Mouse (Mus musculus) cortical plate, adult 2 months (tissue): ENCODE results near the gene Hpgds. TPM values are rescaled to one million over a fixed set of nuclear protein-coding genes. Genes with fewer than 3 reads are reported as not detected.

Source experiments
- H3K27ac ChIP-seq: fragments of 200-500 bp; 2 replicates; pipeline ENCODE4 v1.5.1; 2012; ENCODE audit warnings: low read length, control low read depth, inconsistent platforms; ENCODE audit not compliant: insufficient read depth
- H3K4me1 ChIP-seq: fragments of 200-500 bp; 2 replicates; pipeline ENCODE4 v1.6.1; 2011; ENCODE audit warnings: low read length; ENCODE audit not compliant: control insufficient read depth, insufficient read depth
- H3K4me3 ChIP-seq: fragments of 200-500 bp; 2 replicates; pipeline ENCODE4 v1.5.1; 2011; ENCODE audit warnings: mild to moderate bottlenecking, low read length, control low read depth; ENCODE audit not compliant: insufficient read depth
- CTCF ChIP-seq: fragments of 200-500 bp; IDR thresholded peaks from 2 replicates; pipeline ENCODE4 v1.5.1; 2011; ENCODE audit warnings: mild to moderate bottlenecking, control low read depth, low read length; ENCODE audit not compliant: insufficient read depth; ENCODE audit errors: extremely low read depth
- POLR2A ChIP-seq: fragments of 200-500 bp; IDR thresholded peaks from 2 replicates; pipeline ENCODE4 v1.6.1; 2011; ENCODE audit warnings: mild to moderate bottlenecking, low read length, control low read depth; ENCODE audit not compliant: insufficient read depth; ENCODE audit errors: extremely low read depth
- polyA plus RNA-seq: library from polyadenylated mRNA; depleted of rRNA; stranded (reverse); fragments of >200 nt; gene quantifications from 2 replicates; pipeline ENCODE4 v1.2.3, GENCODE M21; 2012; rRNA removed

Gene Hpgds
- 7.2 and 7.5 TPM in 2 replicates for polyA plus RNA-seq

DNA sequence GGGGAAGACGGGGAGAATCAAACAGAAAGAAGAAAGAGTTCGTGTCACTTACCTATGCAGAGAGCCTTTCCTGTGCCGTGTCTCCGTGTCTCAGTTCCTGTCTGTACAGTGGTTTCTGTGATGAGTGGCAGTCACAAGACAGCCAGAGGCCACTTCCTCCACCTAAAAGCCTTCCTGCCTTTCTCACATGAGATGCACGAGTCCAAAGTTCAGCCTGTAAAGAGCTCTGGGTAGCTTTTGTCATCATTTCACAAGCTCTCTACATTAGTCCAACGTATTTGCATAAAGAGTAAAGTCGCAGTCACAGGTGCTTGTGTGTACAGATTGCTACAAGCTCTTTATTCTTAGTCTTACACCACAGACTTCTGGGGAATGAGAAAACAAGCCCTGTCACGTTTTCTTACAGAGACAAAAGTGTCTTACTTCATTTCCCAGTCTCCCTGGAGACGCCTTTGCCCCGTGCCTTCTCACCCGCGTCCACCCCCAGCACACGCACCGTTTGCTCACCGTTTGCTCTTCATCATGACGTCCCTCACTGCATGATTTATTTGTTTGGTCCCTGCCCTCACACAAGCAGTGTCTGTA, at the start of gene Hpgds:
Gene Hpgds (minus strand): TSS at position 288 of the 585 bp plus-strand sequence.
- Histone ChIP-seq H3K27ac (no peak within 1 kb of the TSS), H3K4me3 (no peak within 1 kb of the TSS), H3K4me1 (no peaks in the 10 kb centered on the region)
- TF ChIP-seq CTCF (no peak), POLR2A (no peak)

DNA sequence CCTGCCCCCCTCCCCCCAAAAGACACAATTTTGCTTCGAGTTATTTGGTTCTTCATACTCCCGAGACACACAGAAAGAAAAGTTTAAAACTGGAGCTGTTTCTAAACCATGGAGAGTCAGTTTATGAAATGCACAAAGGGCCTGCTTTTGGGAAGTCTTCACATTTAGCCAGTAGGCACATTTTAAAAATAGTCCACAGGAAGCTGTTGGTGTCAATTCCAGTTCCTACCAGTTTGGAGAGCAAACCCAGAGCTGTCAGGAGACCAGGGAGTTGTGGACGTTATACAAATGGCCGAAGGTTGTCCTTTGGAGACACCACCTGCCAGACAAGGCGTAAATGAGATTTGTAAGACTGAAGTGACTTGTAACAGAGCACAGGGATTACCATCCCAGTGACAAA, 20.3 kb upstream of the Hpgds start:
- H3K4me1 ChIP-seq = no peaks in the 10 kb centered on the region
- H3K4me3 ChIP-seq = no peak overlapping the region
- TF ChIP-seq POLR2A = no peak
- TF ChIP-seq CTCF = no peak
- no peak overlapping the region for H3K27ac ChIP-seq

DNA sequence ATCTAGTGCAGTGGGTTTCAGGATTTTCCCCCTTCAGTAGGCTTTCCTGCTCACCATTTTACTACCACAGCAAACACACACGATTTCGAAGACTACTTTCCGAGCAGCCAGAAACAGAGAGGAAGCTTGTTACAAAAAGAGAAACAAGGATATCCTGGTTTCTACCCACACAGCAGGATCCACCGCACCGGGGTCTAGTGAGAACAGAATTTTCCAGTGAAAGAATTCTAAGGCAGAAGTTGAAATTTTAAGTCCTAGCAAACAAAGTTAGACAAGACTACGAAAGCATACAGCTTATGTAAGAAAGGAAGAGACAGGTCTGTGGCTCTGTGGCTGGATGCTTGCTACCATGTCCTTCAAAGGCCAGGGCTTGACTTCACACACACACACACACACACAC, 19.4 kb upstream of the Hpgds start:
- no peak overlapping the region for H3K4me3 ChIP-seq
- H3K4me1 ChIP-seq = no peaks in the 10 kb centered on the region
- peak overlapping the region; percentile 96 for H3K27ac ChIP-seq
- no peak for TF ChIP-seq CTCF
- TF ChIP-seq POLR2A = no peak

DNA sequence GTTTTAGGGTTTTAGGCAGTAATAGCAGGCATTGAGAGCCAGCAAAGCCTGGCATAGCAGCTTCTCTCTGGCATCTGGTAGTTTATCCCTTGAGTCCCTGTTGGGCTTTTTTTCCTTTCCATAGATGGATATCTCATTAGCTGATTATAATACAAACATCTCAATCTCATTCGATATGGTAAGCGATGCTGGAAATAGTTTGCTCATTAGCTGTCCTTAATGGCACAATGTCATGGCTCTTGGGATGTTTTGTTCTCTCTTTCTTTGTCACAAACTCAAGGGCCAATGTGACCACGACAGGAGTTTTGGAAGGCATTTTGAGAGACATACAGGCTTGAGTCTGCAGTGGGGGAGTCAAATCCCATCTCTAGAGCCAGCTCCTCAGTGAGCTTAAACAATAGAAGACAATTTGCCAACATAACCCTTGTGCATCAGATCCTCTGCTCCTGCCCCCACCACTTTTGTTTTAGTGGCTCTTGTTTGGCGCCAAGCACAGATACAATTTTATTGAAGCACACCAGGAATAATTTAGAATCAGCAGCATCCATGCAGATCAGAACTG, 14.8 kb upstream of the Hpgds start:
- Histone ChIP-seq H3K4me1 (no peaks in the 10 kb centered on the region), H3K27ac (no peak overlapping the region), H3K4me3 (no peak overlapping the region)
- TF ChIP-seq CTCF (no peak), POLR2A (no peak)

DNA sequence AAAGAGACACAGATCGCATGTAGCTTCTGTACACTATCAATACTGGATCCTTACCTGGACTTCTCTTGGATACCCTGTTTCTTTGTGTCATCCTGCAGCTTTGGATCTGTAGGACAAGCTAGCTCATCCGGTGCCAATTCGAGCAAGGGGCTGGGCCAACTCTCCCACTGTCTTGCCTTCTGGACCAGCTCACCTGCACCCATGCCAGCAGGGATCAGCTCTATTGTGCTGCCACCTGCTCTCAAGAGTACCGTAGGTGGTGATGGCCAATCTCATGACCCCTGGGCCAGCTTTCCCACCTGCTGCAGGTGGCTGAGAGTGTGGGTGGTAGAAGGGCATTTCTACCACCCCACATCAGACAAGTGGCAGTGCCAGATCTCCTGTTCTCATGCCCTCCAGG, 12.3 kb upstream of the Hpgds start:
- no peak overlapping the region for H3K4me3 ChIP-seq
- no peaks in the 10 kb centered on the region for H3K4me1 ChIP-seq
- H3K27ac ChIP-seq = no peak overlapping the region
- TF ChIP-seq POLR2A = no peak
- no peak for TF ChIP-seq CTCF

DNA sequence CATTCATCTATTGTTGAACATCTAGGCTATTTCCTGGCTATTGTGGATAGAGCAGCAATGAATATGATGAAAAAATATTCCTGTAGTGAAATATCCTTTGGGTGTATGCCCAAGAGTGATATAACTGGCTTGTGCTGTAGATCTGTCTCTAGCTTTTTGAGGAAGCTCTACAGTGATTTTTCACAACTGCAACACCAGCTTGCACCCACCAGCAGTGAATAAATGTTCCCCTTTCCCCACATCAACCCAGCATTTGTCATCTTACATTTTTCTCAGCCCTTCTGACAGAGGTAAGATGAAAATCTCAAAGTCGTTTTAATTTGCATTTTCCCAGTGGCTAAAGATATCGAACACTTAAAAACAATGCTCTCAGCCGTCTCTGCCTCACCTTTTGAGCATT, 8.9 kb upstream of the Hpgds start:
- TF ChIP-seq POLR2A = no peak
- TF ChIP-seq CTCF = no peak
- H3K4me3 ChIP-seq = no peak overlapping the region
- H3K27ac ChIP-seq = no peak overlapping the region
- no peaks in the 10 kb centered on the region for H3K4me1 ChIP-seq

DNA sequence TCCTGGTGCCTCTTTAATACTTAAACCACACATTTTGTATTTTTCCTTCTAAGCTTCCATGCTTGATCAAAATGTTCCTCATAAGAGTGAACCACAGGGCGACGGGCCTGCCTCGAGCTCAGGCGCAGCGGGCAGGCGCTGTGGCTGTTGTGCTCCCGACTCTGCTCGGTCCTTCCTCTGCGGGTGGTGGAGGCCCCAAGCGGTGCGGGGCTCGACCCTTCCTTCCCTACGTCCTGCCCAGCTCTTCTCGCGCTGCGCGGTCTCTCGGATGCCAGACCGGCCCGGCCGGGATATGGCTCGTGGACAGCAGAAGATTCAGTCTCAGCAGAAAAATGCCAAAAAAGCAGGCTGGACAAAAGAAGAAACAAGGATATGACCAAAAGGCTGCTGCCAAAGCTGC, 6.0 kb upstream of the Hpgds start:
- H3K27ac ChIP-seq = no peak overlapping the region
- TF ChIP-seq POLR2A = no peak
- TF ChIP-seq CTCF = no peak
- no peak overlapping the region for H3K4me3 ChIP-seq
- H3K4me1 ChIP-seq = no peaks in the 10 kb centered on the region

DNA sequence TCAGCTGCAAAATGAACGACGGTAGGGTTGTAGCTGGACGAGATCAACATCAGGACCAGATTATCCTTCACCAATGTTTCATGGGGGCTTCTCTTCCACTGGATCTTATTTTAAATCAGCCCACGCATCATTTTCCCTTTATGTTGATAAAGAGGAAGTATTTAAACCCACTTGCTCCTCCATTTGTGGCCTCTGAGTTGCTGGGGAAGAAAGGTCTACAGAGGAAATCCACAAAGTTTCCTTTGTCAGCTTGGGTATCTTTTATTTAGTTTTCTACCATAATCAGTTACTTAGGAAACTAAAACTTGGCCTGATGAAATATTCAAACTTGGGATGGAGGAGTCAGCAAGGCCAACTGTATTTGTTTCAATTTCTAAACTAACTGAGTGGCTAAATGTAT, 1.7 kb upstream of the Hpgds start:
- Histone ChIP-seq H3K4me3 (no peak overlapping the region), H3K27ac (no peak overlapping the region), H3K4me1 (no peaks in the 10 kb centered on the region)
- no peak for TF ChIP-seq CTCF
- TF ChIP-seq POLR2A = no peak

DNA sequence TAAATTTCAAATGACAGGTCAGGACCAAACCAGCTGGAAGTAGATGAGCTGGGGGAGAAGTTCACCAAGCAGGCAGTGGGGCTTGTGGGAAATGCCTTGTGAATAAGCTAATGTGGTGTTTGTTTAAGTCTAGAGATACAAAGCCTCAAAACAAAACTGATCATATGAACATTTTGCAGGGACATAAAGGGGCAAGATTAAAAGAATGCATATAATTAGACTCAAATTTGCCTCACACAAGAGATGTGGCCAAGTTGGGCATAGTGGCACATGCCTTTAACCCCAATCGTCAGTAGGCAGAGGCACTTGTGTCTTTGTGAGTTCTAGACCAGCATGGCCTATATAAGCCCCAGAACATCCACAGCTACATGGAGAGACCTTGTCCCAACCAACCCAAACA, 2.4 kb downstream of the Hpgds start:
- no peak for TF ChIP-seq POLR2A
- no peak for TF ChIP-seq CTCF
- H3K4me3 ChIP-seq = no peak overlapping the region
- H3K4me1 ChIP-seq = no peaks in the 10 kb centered on the region
- H3K27ac ChIP-seq = no peak overlapping the region

DNA sequence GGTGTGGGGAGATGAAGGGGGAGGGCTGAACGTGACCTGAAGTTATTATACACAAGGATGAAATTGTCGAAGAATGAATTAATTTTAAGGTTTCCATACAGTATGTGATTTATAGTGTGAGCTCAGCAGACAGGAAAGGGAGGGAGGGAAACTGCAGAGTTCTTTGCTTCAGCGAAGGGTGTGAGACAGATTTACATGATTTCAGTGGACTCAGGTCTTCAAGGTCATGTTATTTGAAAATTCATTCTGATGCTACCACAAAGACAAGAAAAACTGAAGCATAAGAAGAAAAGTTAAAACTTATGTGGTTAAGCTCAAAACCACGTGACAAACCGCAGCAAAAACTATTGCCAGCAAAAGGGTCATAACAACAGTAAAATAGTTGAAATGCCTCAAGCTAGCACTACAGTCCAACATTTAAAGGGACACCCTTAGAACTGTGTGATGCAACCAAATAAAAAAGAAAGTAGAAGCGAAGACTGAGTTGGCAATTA, 3.9 kb downstream of the Hpgds start:
- TF ChIP-seq CTCF (no peak), POLR2A (no peak)
- Histone ChIP-seq H3K27ac (no peak overlapping the region), H3K4me1 (no peaks in the 10 kb centered on the region), H3K4me3 (no peak overlapping the region)
